Mouse (Mus musculus): ENCODE results near the gene Pkd1.

- TF ChIP-seq CTCF (IDR thresholded peaks at IDR 0.05; ENCODE audit: insufficient read depth, low read length) (no peak), POLR2A (IDR thresholded peaks at IDR 0.05; ENCODE audit: borderline replicate concordance, extremely low read depth, low read depth, low read length) (no peak)
Observed at GRCm38 (mm10) chr17:24524734-24525133, 24.9 kb upstream of the Pkd1 start.
